Mouse (Mus musculus): ENCODE measurements around the gene Adgrf3. TPM values are rescaled to one million over a fixed set of nuclear protein-coding genes. Genes with fewer than 3 reads are reported as not detected.

Adgrf3 gene
- total RNA-seq, 2 experiments from 2014 or later, result 0.14 to 0.29 TPM

GRCm38 (mm10) chr5:30204441-30204840 is 1.1 kb downstream of the Adgrf3 start:
- DNase-seq, result no peak
- intact Hi-C loops (cut with DNase I), result no loop called here

- no peak for DNase-seq
- intact Hi-C loops (cut with DNase I), result no loop called here
Observed at GRCm38 (mm10) chr5:30203216-30203885, 2.2 kb downstream of the Adgrf3 start.

- no peak for DNase-seq
- intact Hi-C loops (cut with DNase I), result no loop called here
Observed at GRCm38 (mm10) chr5:30202221-30202620, 3.3 kb downstream of the Adgrf3 start.

- peak; percentile 17 to 53 for DNase-seq
Observed at GRCm38 (mm10) chr5:30201521-30201920, 4.0 kb downstream of the Adgrf3 start.

GRCm38 (mm10) chr5:30198257-30198656 is 7.3 kb downstream of the Adgrf3 start:
- no peak for DNase-seq
- intact Hi-C loops (cut with DNase I), result no loop called here

More at GRCm38 (mm10) chr5:30201521-30201920, 4.0 kb downstream of the Adgrf3 start:
- intact Hi-C loops (cut with DNase I), result no loop called here

GRCm38 (mm10) chr5:30195340-30195739 is 10.2 kb downstream of the Adgrf3 start:
- DNase-seq, result no peak
- intact Hi-C loops (cut with DNase I), result no loop called here

GRCm38 (mm10) chr5:30192452-30192851 is 13.1 kb downstream of the Adgrf3 start:
- intact Hi-C loops (cut with DNase I), result loop anchor here (5.0 kb wide), 1 partner anchor 65 kb away; no protein-coding TSS in a partner anchor
- DNase-seq, result no peak

GRCm38 (mm10) chr5:30187687-30188485 is 17.6 kb downstream of the Adgrf3 start:
- no peak for DNase-seq
- intact Hi-C loops (cut with DNase I), result no loop called here

GRCm38 (mm10) chr5:30175811-30176210 is 29.7 kb downstream of the Adgrf3 start:
- no peak for DNase-seq
- intact Hi-C loops (cut with DNase I), result no loop called here

GRCm38 (mm10) chr5:30172931-30173692 is 32.4 kb downstream of the Adgrf3 start:
- no peak for DNase-seq
- intact Hi-C loops (cut with DNase I), result no loop called here

- intact Hi-C loops (cut with DNase I), result no loop called here
- DNase-seq, result no peak
Observed at GRCm38 (mm10) chr5:30172115-30172514, 33.4 kb downstream of the Adgrf3 start.

GRCm38 (mm10) chr5:30170303-30170940 is 35.1 kb downstream of the Adgrf3 start:
- intact Hi-C loops (cut with DNase I), result no loop called here
- DNase-seq, result peak; percentile 11 to 35

- intact Hi-C loops (cut with DNase I), result no loop called here
Observed at GRCm38 (mm10) chr5:30165234-30165946, 40.1 kb downstream of the Adgrf3 start.

GRCm38 (mm10) chr5:30162339-30162738 is 43.2 kb downstream of the Adgrf3 start:
- intact Hi-C loops (cut with DNase I), result no loop called here

More at GRCm38 (mm10) chr5:30165234-30165946, 40.1 kb downstream of the Adgrf3 start:
- no peak for DNase-seq

GRCm38 (mm10) chr5:30161836-30162235 is 43.7 kb downstream of the Adgrf3 start:
- intact Hi-C loops (cut with DNase I), result no loop called here
- no peak for DNase-seq

More at GRCm38 (mm10) chr5:30162339-30162738, 43.2 kb downstream of the Adgrf3 start:
- DNase-seq, result no peak

GRCm38 (mm10) chr5:30159601-30160000 is 45.9 kb downstream of the Adgrf3 start:
- intact Hi-C loops (cut with DNase I), result no loop called here
- DNase-seq, result peak; percentile 15 to 38

- intact Hi-C loops (cut with DNase I), result no loop called here
- DNase-seq, result no peak
Observed at GRCm38 (mm10) chr5:30155821-30156629, 49.5 kb downstream of the Adgrf3 start.

- intact Hi-C loops (cut with DNase I), result no loop called here
- no peak for DNase-seq
Observed at GRCm38 (mm10) chr5:30155395-30155792, 50.1 kb downstream of the Adgrf3 start.
